Mouse (Mus musculus) brain, embryonic 18.5 days (tissue): ENCODE data around the gene Abhd18.

Experiments used
- DNase-seq: peaks from one replicate; pipeline ENCODE4 v3.0.0-alpha.2; 2012; ENCODE audit warnings: low read depth, low spot score

The Abhd18 gene

GRCm38 (mm10) chr3:40950601-40951201 lies 103.9 kb downstream of the Abhd18 start:
- no peak for DNase-seq

DNA sequence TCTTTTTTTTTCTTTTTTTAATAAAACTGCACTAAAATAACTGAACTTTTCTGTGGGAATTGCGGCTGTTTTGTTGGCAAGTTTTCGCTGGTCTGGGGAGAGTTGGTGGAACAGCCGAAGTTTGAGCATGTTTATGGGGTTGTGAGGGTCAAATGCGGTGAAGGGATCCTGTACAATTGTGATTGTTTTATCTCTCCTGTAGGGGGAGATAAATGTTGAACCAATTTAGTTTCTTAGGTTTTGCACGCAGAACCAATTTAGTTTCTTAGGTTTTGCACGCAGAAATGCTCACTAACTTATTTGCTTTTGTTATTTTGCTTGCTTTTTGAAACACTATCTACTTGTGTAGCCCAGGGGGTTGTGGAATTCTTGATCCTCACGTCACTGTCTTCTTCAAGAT lies 104.6 kb downstream of the Abhd18 start:
- no peak for DNase-seq

GRCm38 (mm10) chr3:40952606-40953005 lies 105.8 kb downstream of the Abhd18 start:
- DNase-seq: no peak

DNA sequence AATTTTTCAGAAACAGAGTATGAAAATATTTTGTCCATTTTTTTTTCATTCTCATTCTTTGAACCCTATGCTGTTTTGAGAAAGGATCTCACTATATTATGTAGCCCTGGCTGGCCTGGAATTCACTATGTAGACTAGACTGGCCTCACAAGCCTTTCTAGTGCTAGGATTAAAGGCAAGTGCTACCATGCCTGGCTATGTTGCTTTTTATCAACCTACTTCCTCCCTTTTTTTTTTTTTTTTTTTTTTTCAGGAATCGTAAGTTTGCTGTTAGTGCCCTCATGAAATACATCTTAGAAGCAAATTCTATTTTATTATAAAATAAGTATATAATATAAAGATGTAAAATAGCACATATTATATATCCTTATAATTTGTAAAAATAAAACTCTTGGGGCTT lies 108.0 kb downstream of the Abhd18 start:
- DNase-seq: no peak

GRCm38 (mm10) chr3:40958831-40959230 lies 112.1 kb downstream of the Abhd18 start:
- DNase-seq: no peak

DNA sequence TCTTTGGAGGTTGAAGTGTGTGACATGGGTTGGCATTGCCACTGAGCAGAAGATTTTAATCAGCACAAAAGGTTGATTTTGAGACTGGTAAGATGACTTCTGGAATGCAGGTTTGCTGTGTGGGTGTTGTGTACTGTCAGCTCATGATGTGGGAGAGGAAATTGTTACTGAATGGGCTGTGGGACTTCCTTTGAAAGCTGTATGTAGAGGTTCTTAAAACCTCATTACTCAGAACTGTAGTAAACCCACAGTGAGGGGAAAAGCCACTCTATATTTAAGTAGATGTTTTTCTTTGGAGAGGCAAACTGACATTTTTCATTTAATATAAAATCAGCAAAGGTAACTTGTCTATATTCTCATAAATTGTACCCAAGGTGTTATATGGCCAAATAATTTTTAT lies 134.0 kb downstream of the Abhd18 start:
- no peak for DNase-seq

- DNase-seq: no peak
Measured at GRCm38 (mm10) chr3:40987539-40987938, 140.8 kb downstream of the Abhd18 start.
